In genomic region chr2:83941378-83941777, GRCm38 (mm10) we compare ENCODE assay signal across 9 mouse cellular contexts. TPM values are rescaled to one million over a fixed set of nuclear protein-coding genes. Genes with fewer than 3 reads are reported as not detected.
A peak's percentile ranks its signal among the peaks of the same experiment; 100 is the strongest.
DNase-seq lines count a peak whose midpoint lies in the region; ATAC-seq and TF ChIP-seq lines count a peak whose summit lies in the region.
"Had no signal": no experiment of that assay in that cellular context is flagged by ENCODE, and none has a peak within 500 bp of the region (broad histone marks: within the 10 kb centered on the region; RNA-seq: fewer than 3 reads in every experiment).

No protein-coding gene starts in this region.

- TF ChIP-seq RAD21 in CH12.LX (IDR thresholded peaks at IDR 0.05; ENCODE audit: low read depth, low read length): peak; percentile 31

- H3K79me2 ChIP-seq in CH12.LX (replicated peaks; ENCODE audit: control insufficient read depth, extremely low read depth, insufficient read depth, poor library complexity, severe bottlenecking): no peaks in the 10 kb centered on the region

- no peak for DNase-seq in heart, postnatal 4 days
- DNase-seq in CH12.LX (ENCODE audit: extremely low read depth): no peak
- DNase-seq in hindbrain, embryonic 10.5 days (ENCODE audit: low spot score): no peak
- DNase-seq in midbrain, embryonic 10.5 days (ENCODE audit: low spot score): no peak
- no peak for DNase-seq in T-cell, adult 2 months (ENCODE audit: low spot score)
- no peak for DNase-seq in gastrocnemius, postnatal 4 days (ENCODE audit: low spot score in 2 of 2)
- DNase-seq in kidney, adult 11 months: no peak

- 38% methylated on average over 3 of the region's 3 CpGs for WGBS in heart, embryonic 13.5 days
- 49% methylated on average over 3 of the region's 3 CpGs for WGBS in hindbrain, embryonic 10.5 days
- WGBS in midbrain, embryonic 10.5 days: 51% methylated on average over 3 of the region's 3 CpGs

- no peaks in the 10 kb centered on the region for H3K36me3 ChIP-seq in heart, embryonic 13.5 days
- H3K36me3 ChIP-seq in CH12.LX (replicated peaks in 1 of 2; ENCODE audit: control insufficient read depth in 1 of 2, insufficient read depth in 1 of 2, low read length in 1 of 2): no peaks in the 10 kb centered on the region
- H3K36me3 ChIP-seq in hindbrain, embryonic 10.5 days: no peaks in the 10 kb centered on the region
- no peaks in the 10 kb centered on the region for H3K36me3 ChIP-seq in midbrain, embryonic 10.5 days

- H3K27me3 ChIP-seq in heart, embryonic 13.5 days (replicated peaks): no peaks in the 10 kb centered on the region
- no peaks in the 10 kb centered on the region for H3K27me3 ChIP-seq in CH12.LX (replicated peaks)
- no peaks in the 10 kb centered on the region for H3K27me3 ChIP-seq in hindbrain, embryonic 10.5 days (ENCODE audit: insufficient read depth, poor library complexity, severe bottlenecking)
- no peaks in the 10 kb centered on the region for H3K27me3 ChIP-seq in midbrain, embryonic 10.5 days (ENCODE audit: low read depth, poor library complexity, severe bottlenecking)

- H3K9ac ChIP-seq in heart, embryonic 13.5 days: no peak overlapping the region
- H3K9ac ChIP-seq in CH12.LX (ENCODE audit: insufficient read depth, low read depth): 0 out of 2 replicates have a peak overlapping the region, but pooled peaks have one; percentile 3

- dilution Hi-C loops in CH12.LX (cut with MboI; ENCODE audit: extremely low pct_ligation_motif_present, extremely low pct_unique_long_range_greater_than_20kb, low sequenced_read_pairs): no loop called here

- no peak for TF ChIP-seq POLR2A in CH12.LX (IDR thresholded peaks at IDR 0.05; ENCODE audit: low read depth, low read length)

- H3K9me3 ChIP-seq in heart, embryonic 13.5 days: no peaks in the 10 kb centered on the region
- H3K9me3 ChIP-seq in CH12.LX (replicated peaks; ENCODE audit: low read length): no peaks in the 10 kb centered on the region
- H3K9me3 ChIP-seq in hindbrain, embryonic 10.5 days: no peaks in the 10 kb centered on the region
- no peaks in the 10 kb centered on the region for H3K9me3 ChIP-seq in midbrain, embryonic 10.5 days (replicated peaks)

- TF ChIP-seq CTCF in CH12.LX (conservative IDR thresholded peaks at IDR 0.05 in 1 of 2, IDR thresholded peaks at IDR 0.05 in 1 of 2; ENCODE audit: low read depth in 2 of 2, low read length in 2 of 2): peak in 1 of 2 experiments; percentile 47; a peak in 2 of 4 replicates

- no peak for TF ChIP-seq EP300 in CH12.LX (IDR thresholded peaks at IDR 0.05; ENCODE audit: low read length)

- H3K4me1 ChIP-seq in heart, embryonic 13.5 days: peaks cover 5% of the 10 kb centered on the region; the same call in 1 of the 2 replicates
- H3K4me1 ChIP-seq in CH12.LX (ENCODE audit: control insufficient read depth in 1 of 2, insufficient read depth in 2 of 2): peaks cover 2 to 20% of the 10 kb centered on the region in 2 experiments; a peak in 3 of 4 replicates
- peaks cover 9% of the 10 kb centered on the region for H3K4me1 ChIP-seq in hindbrain, embryonic 10.5 days (replicated peaks)
- H3K4me1 ChIP-seq in midbrain, embryonic 10.5 days: peaks cover 10% of the 10 kb centered on the region

- no peak overlapping the region for H3K27ac ChIP-seq in heart, embryonic 13.5 days (replicated peaks)
- no peak overlapping the region for H3K27ac ChIP-seq in CH12.LX (ENCODE audit: insufficient read depth, low read depth)
- no peak overlapping the region for H3K27ac ChIP-seq in hindbrain, embryonic 10.5 days
- H3K27ac ChIP-seq in midbrain, embryonic 10.5 days (replicated peaks): no peak overlapping the region

- H3K4me2 ChIP-seq in heart, embryonic 13.5 days: peak overlapping the region; percentile 66
- H3K4me2 ChIP-seq in CH12.LX (ENCODE audit: insufficient read depth, low read depth, poor library complexity, severe bottlenecking): peak overlapping the region; percentile 77

- in situ Hi-C loops in CH12.LX (cut with MboI; ENCODE audit: low pct_ligation_motif_present, low pct_unique_long_range_greater_than_20kb, low sequenced_read_pairs): loop anchor here (25.0 kb wide), 1 partner anchor 129 kb away; the partner anchor contains the start of gene Fam171b

- peak overlapping the region; percentile 38 for H3K4me3 ChIP-seq in heart, embryonic 13.5 days
- H3K4me3 ChIP-seq in CH12.LX (replicated peaks in 1 of 3; ENCODE audit: low read depth in 2 of 3, low read length in 2 of 3, poor library complexity in 1 of 3): peak overlapping the region; percentile 15 to 56 (median 23)
- peak overlapping the region; percentile 50; the same call in 1 of the 2 replicates for H3K4me3 ChIP-seq in hindbrain, embryonic 10.5 days
- H3K4me3 ChIP-seq in midbrain, embryonic 10.5 days: peak overlapping the region; percentile 52

- ATAC-seq in heart, embryonic 13.5 days (ENCODE audit: extremely low read depth, insufficient number of reproducible peaks, low FRiP score, low TSS enrichment): no peak

TF ChIP-seq in CH12.LX, 34 proteins besides CTCF, POLR2A, EP300 and RAD21:
- TF ChIP-seq CHD1 (IDR thresholded peaks at IDR 0.05; ENCODE audit: low read depth, low read length): no peak; the same call in 1 of the 2 replicates
- peak; percentile 26 for TF ChIP-seq SMC3 (IDR thresholded peaks at IDR 0.05; ENCODE audit: low read depth, low read length)
- peak; percentile 57; the same call in 1 of the 2 replicates for TF ChIP-seq ZNF384 (IDR thresholded peaks at IDR 0.05; ENCODE audit: low read depth, low read length)
TF ChIP-seq in CH12.LX: peak in this region for 2.

RNA-seq across cellular contexts. Expression of gene Zswim2, which starts 0.3 kb away (rescaled TPM):
- not detected in 2 replicates for polyA plus RNA-seq in heart, embryonic 13.5 days (2015; fragmentation: Nextera tagmentation; extraction: Ambion mirVana)
- total RNA-seq in heart, postnatal 4 days (2021): not detected
- not detected in 2 replicates for total RNA-seq in CH12.LX (2012; rRNA removed)
- total RNA-seq in CH12.LX (2014; rRNA removed): not detected in 2 replicates
- not detected in 2 replicates for polyA plus RNA-seq in CH12.LX (2012; ENCODE audit: insufficient read length, low read depth)
- not detected in 2 replicates for polyA plus RNA-seq in hindbrain, embryonic 10.5 days (2016; fragmentation: Nextera tagmentation; extraction: Ambion mirVana)
- not detected in 2 replicates for polyA plus RNA-seq in midbrain, embryonic 10.5 days (2016; fragmentation: Nextera tagmentation; extraction: Ambion mirVana)
- total RNA-seq in gastrocnemius, postnatal 4 days (2021): not detected
- polyA plus RNA-seq: frontal cortex, adult 2 months had no signal

RNA-seq across cellular contexts. Expression of gene Gm13698, which starts 14.1 kb away (rescaled TPM):
- polyA plus RNA-seq in heart, embryonic 13.5 days (2015; fragmentation: Nextera tagmentation; extraction: Ambion mirVana): not detected in 2 replicates
- 1 to 10 TPM; 1.1 TPM for total RNA-seq in heart, postnatal 4 days (2021)
- total RNA-seq in CH12.LX (2012; rRNA removed): 0.04 TPM in 1 of 2 replicates, not detected in the other
- 0.34 and 0.44 TPM in 2 replicates for total RNA-seq in CH12.LX (2014; rRNA removed)
- not detected in 2 replicates for polyA plus RNA-seq in CH12.LX (2012; ENCODE audit: insufficient read length, low read depth)
- polyA plus RNA-seq in hindbrain, embryonic 10.5 days (2016; fragmentation: Nextera tagmentation; extraction: Ambion mirVana): not detected in 2 replicates
- polyA plus RNA-seq in midbrain, embryonic 10.5 days (2016; fragmentation: Nextera tagmentation; extraction: Ambion mirVana): not detected in 2 replicates
- 1 to 10 TPM; 1.2 to 1.5 TPM for total RNA-seq in gastrocnemius, postnatal 4 days (2021)
- polyA plus RNA-seq: frontal cortex, adult 2 months had no signal

RNA-seq across cellular contexts. Expression of gene Gm13693, which starts 19.9 kb away (rescaled TPM):
- not detected in 2 replicates for polyA plus RNA-seq in heart, embryonic 13.5 days (2015; fragmentation: Nextera tagmentation; extraction: Ambion mirVana)
- 1 to 10 TPM; 1.1 TPM for total RNA-seq in heart, postnatal 4 days (2021)
- total RNA-seq in CH12.LX (2012; rRNA removed) (0.04 TPM in 1 of 2 replicates, not detected in the other), CH12.LX (2014; rRNA removed) (0.34 and 0.44 TPM in 2 replicates)
- polyA plus RNA-seq in CH12.LX (2012; ENCODE audit: insufficient read length, low read depth): not detected in 2 replicates
- not detected in 2 replicates for polyA plus RNA-seq in hindbrain, embryonic 10.5 days (2016; fragmentation: Nextera tagmentation; extraction: Ambion mirVana)
- polyA plus RNA-seq in midbrain, embryonic 10.5 days (2016; fragmentation: Nextera tagmentation; extraction: Ambion mirVana): not detected in 2 replicates
- total RNA-seq in gastrocnemius, postnatal 4 days (2021): 1 to 10 TPM; 1.2 to 1.5 TPM
- polyA plus RNA-seq: frontal cortex, adult 2 months had no signal

RNA-seq across cellular contexts. Expression of gene Gm13695, which starts 25.7 kb away (rescaled TPM):
- not detected in 2 replicates for polyA plus RNA-seq in heart, embryonic 13.5 days (2015; fragmentation: Nextera tagmentation; extraction: Ambion mirVana)
- not detected for total RNA-seq in heart, postnatal 4 days (2021)
- total RNA-seq in CH12.LX (2012; rRNA removed) (0.04 TPM in 1 of 2 replicates, not detected in the other), CH12.LX (2014; rRNA removed) (0.34 TPM in 1 of 2 replicates, not detected in the other)
- polyA plus RNA-seq in CH12.LX (2012; ENCODE audit: insufficient read length, low read depth): not detected in 2 replicates
- not detected in 2 replicates for polyA plus RNA-seq in hindbrain, embryonic 10.5 days (2016; fragmentation: Nextera tagmentation; extraction: Ambion mirVana)
- not detected in 2 replicates for polyA plus RNA-seq in midbrain, embryonic 10.5 days (2016; fragmentation: Nextera tagmentation; extraction: Ambion mirVana)
- total RNA-seq in gastrocnemius, postnatal 4 days (2021): not detected
- polyA plus RNA-seq: frontal cortex, adult 2 months had no signal

RNA-seq across cellular contexts. Expression of gene Gm13696, which starts 31.5 kb away (rescaled TPM):
- not detected in 2 replicates for polyA plus RNA-seq in heart, embryonic 13.5 days (2015; fragmentation: Nextera tagmentation; extraction: Ambion mirVana)
- 1 to 10 TPM; 1.1 TPM for total RNA-seq in heart, postnatal 4 days (2021)
- total RNA-seq in CH12.LX (2012; rRNA removed) (0.04 TPM in 1 of 2 replicates, not detected in the other), CH12.LX (2014; rRNA removed) (0.34 and 0.44 TPM in 2 replicates)
- polyA plus RNA-seq in CH12.LX (2012; ENCODE audit: insufficient read length, low read depth): not detected in 2 replicates
- not detected in 2 replicates for polyA plus RNA-seq in hindbrain, embryonic 10.5 days (2016; fragmentation: Nextera tagmentation; extraction: Ambion mirVana)
- polyA plus RNA-seq in midbrain, embryonic 10.5 days (2016; fragmentation: Nextera tagmentation; extraction: Ambion mirVana): not detected in 2 replicates
- total RNA-seq in gastrocnemius, postnatal 4 days (2021): 1 to 10 TPM; 1.2 to 1.5 TPM
- polyA plus RNA-seq: frontal cortex, adult 2 months had no signal
